Mouse (Mus musculus) midbrain, postnatal 0 days (tissue): Measurements from ENCODE around the gene Scgb3a1. TPM values are rescaled to one million over a fixed set of nuclear protein-coding genes. Genes with fewer than 3 reads are reported as not detected.

Experiments
- ATAC-seq: fragments of 200-750 bp; cut with Nextera tagmentation; 2 replicates; pipeline ENCODE4 v1.8.0; 2017; ENCODE audit warnings: moderate number of reproducible peaks, mild to moderate bottlenecking, moderate TSS enrichment, moderate library complexity; ENCODE audit not compliant: low FRiP score
- DNase-seq: peaks from one replicate; pipeline ENCODE4 v3.0.0-alpha.2; 2015; ENCODE audit warnings: low spot score
- H3K27ac ChIP-seq: fragments of 300-500 bp; sonication (generic); 2 replicates; pipeline ENCODE4 v1.5.1; 2014; ENCODE audit warnings: low read depth, mild to moderate bottlenecking, low read length, mixed read lengths
- H3K27me3 ChIP-seq: fragments of 300-500 bp; sonication (generic); 2 replicates; pipeline ENCODE4 v1.6.1; 2014; ENCODE audit warnings: low read length, control low read depth, mixed read lengths; ENCODE audit not compliant: insufficient read depth
- H3K36me3 ChIP-seq: fragments of 300-500 bp; sonication (generic); 2 replicates; pipeline ENCODE4 v1.6.1; 2014; ENCODE audit warnings: low read length, control low read depth, mixed read lengths; ENCODE audit not compliant: insufficient read depth
- H3K4me1 ChIP-seq: fragments of 300-500 bp; sonication (generic); 2 replicates; pipeline ENCODE4 v1.6.1; 2014; ENCODE audit warnings: mild to moderate bottlenecking, control low read depth, antibody characterized with exemption, low read length, mixed read lengths; ENCODE audit not compliant: insufficient read depth
- H3K4me2 ChIP-seq: fragments of 300-500 bp; sonication (generic); 2 replicates; pipeline ENCODE4 v1.6.1; 2014; ENCODE audit warnings: low read depth, mild to moderate bottlenecking, low read length, mixed read lengths; ENCODE audit not compliant: poor library complexity, severe bottlenecking
- H3K4me3 ChIP-seq: fragments of 300-500 bp; sonication (generic); 2 replicates; pipeline ENCODE4 v1.5.1; 2014; ENCODE audit warnings: low read depth, mild to moderate bottlenecking, low read length, moderate library complexity
- H3K9ac ChIP-seq: fragments of 300-500 bp; sonication (generic); replicated peaks from 2 replicates; pipeline ENCODE4 v1.6.1; 2014; ENCODE audit warnings: mild to moderate bottlenecking, low read length, moderate library complexity, mixed read lengths; ENCODE audit not compliant: poor library complexity, severe bottlenecking
- H3K9me3 ChIP-seq: fragments of 300-500 bp; sonication (generic); 2 replicates; pipeline ENCODE4 v1.6.1; 2016; ENCODE audit warnings: low read length, control low read depth
- CTCF ChIP-seq: IDR thresholded peaks from 2 replicates; pipeline ENCODE4 v1.5.1; 2016; ENCODE audit warnings: antibody characterized with exemption, mild to moderate bottlenecking
- WGBS: fragments of 180-500 bp; shearing (Covaris S2); extraction: QIAGEN DNeasy Blood & Tissue Kit; methylation state at CpG from one replicate; pipeline ENCODE4 v1.1.7; 2014; 5-methylcytosine and 5-hydroxymethylcytosine counted together
- polyA plus RNA-seq: library from polyadenylated mRNA; unstranded; fragments of >200 nt; fragmentation: Nextera tagmentation; extraction: Ambion mirVana; gene quantifications from 2 replicates; pipeline ENCODE4 v1.2.1, GENCODE M21; 2015
- total RNA-seq: library from RNA; depleted of rRNA; stranded (reverse); fragments of >200 nt; gene quantifications from 2 replicates; pipeline ENCODE4 v1.2.3, GENCODE M21; 2014; rRNA removed

The Scgb3a1 gene
- not detected in 2 replicates for total RNA-seq
- 0.59 TPM in 1 of 2 replicates, not detected in the other for polyA plus RNA-seq

DNA sequence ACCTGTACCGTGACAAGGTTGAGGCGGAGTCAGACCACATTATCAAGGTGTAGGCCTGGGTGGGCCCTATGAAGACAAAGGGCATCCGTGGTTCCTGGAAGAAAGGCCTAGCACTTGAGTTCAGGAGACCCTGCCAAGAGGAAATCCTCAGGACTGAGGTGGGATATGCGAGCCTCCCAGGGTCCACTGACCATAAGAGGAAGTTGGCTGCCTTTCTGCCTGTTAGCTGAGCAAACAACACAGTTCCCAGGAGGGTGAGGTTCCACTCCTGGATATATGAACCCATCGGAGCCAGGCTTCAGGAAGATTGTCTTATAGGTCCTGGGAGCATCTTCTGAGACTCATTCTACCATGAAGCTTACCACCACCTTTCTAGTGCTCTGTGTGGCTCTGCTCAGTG, at the start of gene Scgb3a1:
Gene Scgb3a1 (plus strand): TSS at position 301 of the 400 bp plus-strand sequence.
- WGBS, result 89% methylated on average over 5 of the region's 5 CpGs

GRCm38 (mm10) chr11:49615856-49616725, 47.3 kb upstream of the Scgb3a1 start:
- no peaks in the 10 kb centered on the region for H3K36me3 ChIP-seq
- H3K4me1 ChIP-seq, result no peaks in the 10 kb centered on the region
- DNase-seq (no peak), ATAC-seq (no peak)
- no peak overlapping the region for H3K9ac ChIP-seq
- no peak overlapping the region for H3K4me3 ChIP-seq
- TF ChIP-seq CTCF, result no peak
- WGBS, result 86% methylated on average over 10 of the region's 10 CpGs
- H3K4me2 ChIP-seq, result no peak overlapping the region
- no peaks in the 10 kb centered on the region for H3K9me3 ChIP-seq
- peaks cover 4% of the 10 kb centered on the region for H3K27me3 ChIP-seq
- H3K27ac ChIP-seq, result no peak overlapping the region

More for the DNA sequence above, at the start of gene Scgb3a1:
- H3K9ac ChIP-seq, result no peak within 1 kb of the TSS
- H3K9me3 ChIP-seq, result no peaks in the 10 kb centered on the region
- ATAC-seq (no peak), DNase-seq (no peak)
- no peak within 1 kb of the TSS for H3K4me2 ChIP-seq
- H3K4me3 ChIP-seq, result no peak within 1 kb of the TSS
- no peak for TF ChIP-seq CTCF
- H3K27ac ChIP-seq, result no peak within 1 kb of the TSS
- H3K4me1 ChIP-seq, result no peaks in the 10 kb centered on the region
- no peaks in the 10 kb centered on the region for H3K36me3 ChIP-seq
- H3K27me3 ChIP-seq, result no peaks in the 10 kb centered on the region

DNA sequence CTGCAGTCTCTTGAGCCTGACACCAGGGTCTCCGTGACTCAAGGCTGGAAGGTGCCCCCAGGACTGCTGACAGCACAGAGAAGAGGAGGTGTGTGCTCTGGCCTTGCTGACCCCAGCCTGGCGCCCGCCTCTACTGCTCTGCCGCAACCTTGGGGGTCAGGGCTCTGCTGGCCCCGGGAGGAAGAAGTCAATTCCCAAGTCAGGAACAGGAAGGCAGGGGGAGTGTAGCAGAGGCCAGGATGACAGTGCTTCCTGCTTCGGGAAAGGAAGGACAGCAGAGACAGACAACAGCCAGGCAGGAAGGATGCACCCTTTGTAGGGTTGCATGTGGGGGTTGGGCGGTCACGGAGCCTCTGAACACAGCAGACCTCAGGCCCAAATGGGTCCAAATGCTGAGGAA, 44.9 kb upstream of the Scgb3a1 start:
- Histone ChIP-seq H3K9me3 (no peaks in the 10 kb centered on the region), H3K4me3 (no peak overlapping the region), H3K27me3 (peaks cover 4% of the 10 kb centered on the region; the same call in 1 of the 2 replicates), H3K4me1 (no peaks in the 10 kb centered on the region), H3K9ac (no peak overlapping the region), H3K27ac (no peak overlapping the region), H3K36me3 (no peaks in the 10 kb centered on the region), H3K4me2 (no peak overlapping the region)
- 78% methylated on average over 8 of the region's 8 CpGs for WGBS
- TF ChIP-seq CTCF, result no peak
- ATAC-seq (no peak), DNase-seq (no peak)

GRCm38 (mm10) chr11:49621953-49622352, 41.5 kb upstream of the Scgb3a1 start:
- DNase-seq, result no peak
- Histone ChIP-seq H3K4me1 (no peaks in the 10 kb centered on the region), H3K9ac (no peak overlapping the region), H3K9me3 (no peaks in the 10 kb centered on the region), H3K27ac (no peak overlapping the region), H3K36me3 (no peaks in the 10 kb centered on the region), H3K4me3 (no peak overlapping the region), H3K27me3 (0 out of 2 replicates have a peak, but pooled peaks cover 4% of the 10 kb centered on the region), H3K4me2 (no peak overlapping the region)
- ATAC-seq, result no peak
- 81% methylated on average over 5 of the region's 5 CpGs for WGBS
- TF ChIP-seq CTCF, result no peak

- TF ChIP-seq CTCF, result no peak
- Histone ChIP-seq H3K9me3 (no peaks in the 10 kb centered on the region), H3K27ac (no peak overlapping the region), H3K4me3 (no peak overlapping the region), H3K27me3 (no peaks in the 10 kb centered on the region), H3K36me3 (no peaks in the 10 kb centered on the region), H3K4me1 (no peaks in the 10 kb centered on the region), H3K9ac (no peak overlapping the region), H3K4me2 (no peak overlapping the region)
- no peak for ATAC-seq
- 88% methylated on average over 3 of the region's 3 CpGs for WGBS
- no peak for DNase-seq
Observed at GRCm38 (mm10) chr11:49624156-49624555, 39.3 kb upstream of the Scgb3a1 start.

DNA sequence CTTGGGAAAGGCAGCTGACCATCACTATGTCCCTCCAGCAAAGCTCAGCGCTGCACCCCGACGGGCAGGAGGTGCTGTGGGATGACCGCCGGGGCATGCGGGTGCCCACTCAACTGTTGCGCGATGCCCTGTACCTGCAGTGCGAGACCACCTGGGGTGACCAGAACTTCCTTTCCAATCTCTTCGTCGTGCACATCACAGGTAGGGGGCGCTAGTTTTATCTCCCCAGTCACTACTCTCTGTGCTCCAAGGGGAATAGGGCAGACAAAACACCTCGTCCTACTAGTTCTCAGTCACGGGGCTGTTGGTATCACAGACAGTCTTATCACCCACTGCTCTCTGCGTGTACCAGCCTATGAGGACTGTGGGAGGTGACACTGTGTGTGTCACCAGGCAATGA, 37.5 kb upstream of the Scgb3a1 start:
- H3K9me3 ChIP-seq, result no peaks in the 10 kb centered on the region
- H3K4me1 ChIP-seq, result no peaks in the 10 kb centered on the region
- DNase-seq (no peak), ATAC-seq (no peak)
- H3K36me3 ChIP-seq, result no peaks in the 10 kb centered on the region
- TF ChIP-seq CTCF, result peak; percentile 26; the same call in 1 of the 2 replicates
- H3K9ac ChIP-seq, result no peak overlapping the region
- whole genome bisulfite sequencing, result 64% methylated on average over 15 of the region's 15 CpGs
- no peak overlapping the region for H3K4me3 ChIP-seq
- H3K4me2 ChIP-seq, result no peak overlapping the region
- H3K27ac ChIP-seq, result no peak overlapping the region
- H3K27me3 ChIP-seq, result no peaks in the 10 kb centered on the region
